Comparison of ENCODE assay signal across 10 mouse cellular contexts in the genomic region with DNA sequence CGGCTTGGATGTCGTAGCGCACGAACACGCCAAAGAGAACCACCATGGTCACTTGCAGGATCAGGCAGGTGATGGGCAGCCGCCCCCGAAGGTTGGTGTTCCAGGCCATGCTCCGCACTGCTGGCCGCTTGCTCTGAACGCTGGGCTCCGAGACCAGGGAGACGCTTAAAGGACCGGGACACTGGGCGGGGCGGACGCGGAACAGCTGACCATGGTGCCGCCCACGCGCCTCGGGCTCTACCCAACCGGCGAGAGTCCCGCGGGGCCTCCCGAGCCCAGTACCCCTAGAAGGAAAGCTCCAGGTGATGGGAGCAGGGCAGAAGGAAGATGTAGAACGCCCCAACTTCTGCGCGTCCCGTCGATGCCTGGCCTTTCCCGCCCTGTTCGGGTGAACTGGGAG. TPM values are rescaled to one million over a fixed set of nuclear protein-coding genes. Genes with fewer than 3 reads are reported as not detected.
DNase-seq lines count a peak whose midpoint lies in the region; ATAC-seq and TF ChIP-seq lines count a peak whose summit lies in the region.
"Had no signal": no experiment of that assay in that cellular context is flagged by ENCODE, and none has a peak within 500 bp of the region (broad histone marks: within the 10 kb centered on the region; RNA-seq: fewer than 3 reads in every experiment).

Rhcg (minus strand) TSS at position 240 of the 400 bp plus-strand sequence.

- no peaks in the 10 kb centered on the region; the same call in 1 of the 2 replicates for H3K4me1 ChIP-seq in heart, embryonic 11.5 days (ENCODE audit: control insufficient read depth, insufficient read depth, low read length)
- no peaks in the 10 kb centered on the region for H3K4me1 ChIP-seq in ES-Bruce4 (ENCODE audit: control insufficient read depth, insufficient read depth, low read length)
- no peaks in the 10 kb centered on the region for H3K4me1 ChIP-seq in forebrain, embryonic 16.5 days (replicated peaks; ENCODE audit: control insufficient read depth, insufficient read depth, low read length)
- no peaks in the 10 kb centered on the region for H3K4me1 ChIP-seq in limb, embryonic 12.5 days (replicated peaks)
- H3K4me1 ChIP-seq: liver, embryonic 15.5 days had no signal

- no peak for TF ChIP-seq CTCF in ES-Bruce4 (IDR thresholded peaks at IDR 0.05; ENCODE audit: low read depth, low read length)

- intact Hi-C loops in heart, postnatal 14 days (cut with DNase I) = no loop called here

- H3K4me2 ChIP-seq in heart, embryonic 11.5 days = peak within 1 kb of the TSS; percentile 53
- peak within 1 kb of the TSS; percentile 37 for H3K4me2 ChIP-seq in forebrain, embryonic 16.5 days (ENCODE audit: low read length)
- peak within 1 kb of the TSS; percentile 44 for H3K4me2 ChIP-seq in limb, embryonic 12.5 days
- H3K4me2 ChIP-seq: liver, embryonic 15.5 days had no signal

- peaks cover 62% of the 10 kb centered on the region for H3K27me3 ChIP-seq in heart, embryonic 11.5 days (ENCODE audit: control insufficient read depth, insufficient read depth, low read length)
- peaks cover 3% of the 10 kb centered on the region; the same call in 1 of the 2 replicates for H3K27me3 ChIP-seq in ES-Bruce4 (ENCODE audit: control insufficient read depth, insufficient read depth, low read length, poor library complexity, severe bottlenecking)
- H3K27me3 ChIP-seq in forebrain, embryonic 16.5 days (replicated peaks; ENCODE audit: control insufficient read depth, insufficient read depth, low read length) = peaks cover 19% of the 10 kb centered on the region
- peaks cover 71% of the 10 kb centered on the region for H3K27me3 ChIP-seq in limb, embryonic 12.5 days

- no peak for TF ChIP-seq EP300 in ES-Bruce4 (IDR thresholded peaks at IDR 0.05; ENCODE audit: insufficient read depth, low read depth, low read length)

- DNase-seq in heart, postnatal 14 days = no peak
- DNase-seq in thymus, adult 18-20 months = no peak
- no peak for DNase-seq in spleen, adult 18-20 months
- no peak for DNase-seq in thymus, postnatal 10 days (ENCODE audit: low spot score in 2 of 2)

- peak within 1 kb of the TSS; percentile 32 for H3K4me3 ChIP-seq in heart, embryonic 11.5 days (ENCODE audit: low read depth, low read length)
- peak within 1 kb of the TSS; percentile 78 for H3K4me3 ChIP-seq in ES-Bruce4 (ENCODE audit: low read depth, low read length)
- peak within 1 kb of the TSS; percentile 24 for H3K4me3 ChIP-seq in forebrain, embryonic 16.5 days (replicated peaks; ENCODE audit: low read length)
- H3K4me3 ChIP-seq in limb, embryonic 12.5 days (replicated peaks) = peak within 1 kb of the TSS; percentile 24
- H3K4me3 ChIP-seq: liver, embryonic 15.5 days had no signal

- no peak for TF ChIP-seq POLR2A in ES-Bruce4 (IDR thresholded peaks at IDR 0.05; ENCODE audit: insufficient read depth, low read length)

- no peak for ATAC-seq in heart, embryonic 11.5 days (replicated peaks; ENCODE audit: insufficient number of reproducible peaks, low FRiP score, low TSS enrichment)
- ATAC-seq in forebrain, embryonic 16.5 days = no peak
- no peak for ATAC-seq in limb, embryonic 12.5 days (ENCODE audit: insufficient number of reproducible peaks, insufficient read depth, low FRiP score, low TSS enrichment, low read depth)

- H3K36me3 ChIP-seq in heart, embryonic 11.5 days (ENCODE audit: control insufficient read depth, insufficient read depth, low read length) = no peaks in the 10 kb centered on the region
- no peaks in the 10 kb centered on the region for H3K36me3 ChIP-seq in ES-Bruce4 (ENCODE audit: control insufficient read depth, insufficient read depth, low read length, poor library complexity, severe bottlenecking)
- no peaks in the 10 kb centered on the region for H3K36me3 ChIP-seq in forebrain, embryonic 16.5 days (ENCODE audit: control insufficient read depth, insufficient read depth)
- no peaks in the 10 kb centered on the region for H3K36me3 ChIP-seq in limb, embryonic 12.5 days
- H3K36me3 ChIP-seq: liver, embryonic 15.5 days had no signal

- no peaks in the 10 kb centered on the region for H3K9me3 ChIP-seq in heart, embryonic 11.5 days (replicated peaks; ENCODE audit: control insufficient read depth, low read length)
- no peaks in the 10 kb centered on the region for H3K9me3 ChIP-seq in ES-Bruce4 (replicated peaks; ENCODE audit: control insufficient read depth, insufficient read depth, low read length, poor library complexity, severe bottlenecking)
- H3K9me3 ChIP-seq in forebrain, embryonic 16.5 days (ENCODE audit: control insufficient read depth, low read length) = no peaks in the 10 kb centered on the region
- H3K9me3 ChIP-seq in limb, embryonic 12.5 days = no peaks in the 10 kb centered on the region
- H3K9me3 ChIP-seq: liver, embryonic 15.5 days had no signal

- WGBS in heart, embryonic 11.5 days (ENCODE audit: insufficient replicate concordance) = 6% methylated on average over 33 of the region's 33 CpGs
- WGBS in forebrain, embryonic 16.5 days = 7% methylated on average over 33 of the region's 33 CpGs
- WGBS in limb, embryonic 12.5 days = 10% methylated on average over 33 of the region's 33 CpGs

- H3K9ac ChIP-seq in heart, embryonic 11.5 days (ENCODE audit: low read depth, low read length) = no peak within 1 kb of the TSS
- no peak within 1 kb of the TSS for H3K9ac ChIP-seq in ES-Bruce4 (ENCODE audit: low read depth, poor library complexity, severe bottlenecking)
- no peak within 1 kb of the TSS for H3K9ac ChIP-seq in forebrain, embryonic 16.5 days (replicated peaks; ENCODE audit: low read depth, low read length)
- H3K9ac ChIP-seq in limb, embryonic 12.5 days (replicated peaks) = no peak within 1 kb of the TSS
- H3K9ac ChIP-seq: liver, embryonic 15.5 days had no signal

- no peak within 1 kb of the TSS for H3K27ac ChIP-seq in heart, embryonic 11.5 days (ENCODE audit: low read depth, low read length)
- H3K27ac ChIP-seq in ES-Bruce4 (ENCODE audit: insufficient read depth, low read length) = no peak within 1 kb of the TSS
- no peak within 1 kb of the TSS for H3K27ac ChIP-seq in forebrain, embryonic 16.5 days (ENCODE audit: low read length)
- no peak within 1 kb of the TSS for H3K27ac ChIP-seq in limb, embryonic 12.5 days
- H3K27ac ChIP-seq: liver, embryonic 15.5 days had no signal

RNA-seq across cellular contexts. Expression of gene Rhcg, which starts in this region (rescaled TPM):
- polyA plus RNA-seq in heart, embryonic 11.5 days (2014; fragmentation: Nextera tagmentation; extraction: Ambion mirVana) = not detected in 2 replicates
- not detected for total RNA-seq in heart, postnatal 14 days (2021)
- polyA plus RNA-seq in ES-Bruce4 (2011; ENCODE audit: insufficient read depth, insufficient read length, low read depth, missing spikeins) = 0.46 TPM in 1 of 2 replicates, not detected in the other
- 2.5 and 5.1 TPM in 2 replicates for polyA plus RNA-seq in forebrain, embryonic 16.5 days (2015; fragmentation: Nextera tagmentation; extraction: Ambion mirVana)
- 0.15 TPM in 1 of 2 replicates, not detected in the other for polyA plus RNA-seq in limb, embryonic 12.5 days (2016; fragmentation: Nextera tagmentation; extraction: Ambion mirVana)
- polyA plus RNA-seq: C2C12 had no signal

Comparison
In these comparisons a context has a peak if more than half of its experiments do, and no peak if none do; other contexts are left out.
1. H3K4me3 ChIP-seq: peak in every context shown above with its lines; median percentile 78 in ES-Bruce4; 32 in heart, embryonic 11.5 days; 24 in forebrain, embryonic 16.5 days; 24 in limb, embryonic 12.5 days.